Mouse (Mus musculus) thymus, postnatal 14 days (tissue): Measurements from ENCODE around the gene Nrg3.

Source experiments
- DNase-seq: peaks from one replicate; pipeline ENCODE4 v3.0.0; 2021

Gene Nrg3

DNA sequence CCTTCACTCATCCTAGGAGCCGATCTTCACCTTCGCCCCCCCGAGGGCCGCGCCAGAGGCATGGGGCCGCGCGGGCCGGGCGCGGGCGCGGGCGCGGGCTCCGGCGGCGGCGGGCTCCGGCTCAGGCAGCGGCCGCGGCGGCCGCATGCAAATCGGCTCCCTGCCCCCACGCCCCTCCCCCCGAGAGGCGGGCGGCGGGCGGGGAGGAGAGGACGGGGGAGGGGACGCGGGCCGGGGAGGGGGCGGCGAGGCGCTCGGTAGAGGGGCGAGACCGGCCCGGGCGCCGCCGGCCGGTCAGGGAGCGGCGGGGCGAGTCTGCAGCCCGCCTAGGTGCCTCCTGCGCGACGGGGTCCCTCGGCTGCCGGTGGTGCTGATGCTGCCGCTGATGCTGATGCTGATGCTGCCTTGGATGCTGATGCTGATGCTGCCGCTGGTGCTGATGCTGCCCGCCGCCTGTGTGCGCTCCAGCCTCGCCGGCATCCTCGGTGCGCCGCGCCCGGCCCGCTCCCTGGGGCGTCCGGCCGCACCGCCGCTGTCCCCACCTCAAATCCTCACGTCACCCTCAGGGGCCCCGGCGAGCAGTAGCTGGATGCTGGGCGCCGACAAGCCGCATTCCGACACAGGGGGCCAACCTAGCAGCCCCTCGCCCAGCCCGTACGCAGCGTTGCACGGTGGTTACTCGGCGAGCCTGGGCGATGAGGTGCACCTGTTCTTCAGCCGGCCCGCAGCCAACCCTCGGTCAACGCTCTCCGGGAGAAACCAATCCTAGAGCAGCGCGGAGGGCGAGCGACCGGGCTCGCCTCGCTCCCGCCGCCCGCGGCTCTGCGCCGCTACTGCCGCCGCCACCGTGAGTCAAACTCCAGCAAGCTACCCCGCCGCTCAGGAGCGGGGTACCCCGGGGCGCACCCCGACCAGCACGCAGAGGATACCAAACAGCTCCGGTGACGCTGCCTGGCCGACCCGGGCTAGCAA is at the start of gene Nrg3:
TSS of gene Nrg3 (minus strand) at position 299 of the 972 bp plus-strand sequence.
- no peak for DNase-seq

- DNase-seq, result no peak
Observed at GRCm38 (mm10) chr14:39508956-39509355, 36.1 kb upstream of the Nrg3 start.

DNA sequence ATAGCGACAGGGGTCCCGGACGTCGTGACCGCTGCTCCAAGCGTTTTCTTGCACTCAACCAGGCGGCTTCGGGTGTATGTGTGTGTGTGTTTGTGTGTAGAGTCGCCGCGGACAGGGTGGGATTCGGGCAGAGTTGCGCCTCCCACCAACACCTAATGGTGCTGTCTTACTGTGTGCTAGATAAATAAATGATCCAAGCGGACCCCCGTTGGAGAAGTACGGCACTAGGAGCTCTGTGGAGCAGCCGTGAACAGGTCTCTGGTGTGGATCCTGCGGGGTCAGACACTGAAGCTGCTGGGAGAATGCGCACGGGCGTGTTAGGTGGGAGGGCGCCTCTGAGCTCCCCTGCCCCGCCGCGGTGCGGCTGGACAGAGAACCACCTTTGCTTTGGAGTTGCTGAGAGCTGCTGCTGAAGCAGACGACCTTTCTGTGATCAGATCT is 903 bp upstream of the Nrg3 start:
- no peak for DNase-seq

DNA sequence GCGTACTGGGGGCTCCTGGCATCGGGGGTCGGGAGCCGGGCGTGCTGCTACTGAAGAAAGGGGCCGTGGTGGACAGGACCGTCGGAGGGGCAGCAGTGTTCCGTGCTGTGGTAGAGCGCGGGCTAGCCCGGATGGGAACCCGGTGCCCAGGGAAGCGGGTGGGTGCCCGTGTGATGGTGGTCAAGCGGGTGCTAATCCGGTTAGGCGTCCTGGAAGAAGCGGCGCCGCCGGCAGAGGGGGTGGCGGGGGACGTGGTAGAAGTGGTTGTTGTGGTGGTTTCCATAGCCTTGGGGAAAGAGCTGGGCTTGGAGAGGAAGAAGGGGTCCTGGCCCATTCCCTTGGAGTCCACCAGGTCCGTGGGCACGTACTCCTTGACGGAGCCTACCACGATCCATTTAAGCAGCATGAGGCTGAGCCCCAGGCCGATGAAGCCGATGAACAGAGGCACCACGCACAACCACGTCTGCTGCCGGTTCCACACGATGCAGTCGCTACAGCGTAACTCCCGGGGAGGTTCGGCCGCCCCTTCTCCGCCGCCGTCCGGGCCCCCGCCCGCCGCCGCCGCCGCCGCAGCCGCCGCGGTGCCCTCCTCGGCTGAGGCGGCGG is 639 bp downstream of the Nrg3 start:
- no peak for DNase-seq

- no peak for DNase-seq
Observed at GRCm38 (mm10) chr14:39471236-39471981, 1.5 kb downstream of the Nrg3 start.

DNA sequence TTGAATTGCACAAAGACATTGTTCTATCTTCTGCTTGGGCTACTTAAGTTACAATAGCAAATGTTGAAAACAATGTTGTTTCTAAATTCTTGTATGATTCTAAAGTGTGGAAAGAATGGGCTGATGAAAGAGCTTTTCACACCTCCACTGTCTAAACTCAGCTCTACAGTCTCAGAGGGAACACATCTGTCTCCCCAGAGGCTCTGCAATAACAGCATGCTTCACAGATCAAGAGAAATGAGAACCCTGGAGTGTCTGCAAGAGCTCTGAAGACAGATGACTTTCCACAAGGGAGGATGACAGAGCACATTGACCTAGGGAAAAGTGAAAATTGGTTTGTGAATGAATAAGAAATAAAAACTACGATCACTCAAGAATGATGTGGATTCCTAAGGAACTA is 27.4 kb downstream of the Nrg3 start:
- no peak for DNase-seq

DNA sequence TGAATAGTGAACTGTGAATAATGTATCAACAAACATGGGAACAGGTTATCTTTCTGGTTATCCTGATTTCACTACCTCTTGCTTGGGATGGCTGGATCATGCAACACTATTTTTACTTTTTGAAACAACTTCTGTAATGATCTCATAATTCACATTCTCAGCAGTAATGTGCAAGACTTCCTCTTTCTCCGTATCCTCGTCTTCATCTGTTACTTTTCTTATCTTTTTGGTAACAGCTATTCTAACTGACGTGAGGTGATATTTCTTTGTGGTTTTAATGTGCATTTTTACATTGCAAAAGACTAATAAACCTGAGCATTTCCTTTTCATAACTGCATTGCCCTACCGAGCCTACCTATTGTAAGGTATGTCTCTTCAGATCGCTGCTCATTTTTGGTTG is 44.4 kb downstream of the Nrg3 start:
- no peak for DNase-seq

DNA sequence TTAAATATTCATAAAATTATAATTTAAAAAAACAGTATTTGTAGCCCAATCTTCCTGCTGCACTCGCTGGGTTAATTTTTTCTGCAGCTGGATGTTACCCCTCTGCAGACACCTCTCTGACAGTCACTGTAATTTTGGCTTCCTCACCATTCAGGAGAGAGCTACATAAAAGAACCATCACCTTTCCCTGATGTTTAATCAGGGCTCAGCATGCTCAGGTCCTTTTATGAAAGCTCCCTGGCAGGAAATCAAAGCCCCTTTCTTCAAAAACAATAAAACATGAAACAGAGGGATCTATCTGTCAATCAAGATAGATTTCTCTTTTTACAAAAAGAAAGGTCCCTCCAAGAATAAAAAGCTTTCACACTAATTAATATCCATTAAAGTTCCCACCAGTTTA is 51.0 kb downstream of the Nrg3 start:
- no peak for DNase-seq

DNA sequence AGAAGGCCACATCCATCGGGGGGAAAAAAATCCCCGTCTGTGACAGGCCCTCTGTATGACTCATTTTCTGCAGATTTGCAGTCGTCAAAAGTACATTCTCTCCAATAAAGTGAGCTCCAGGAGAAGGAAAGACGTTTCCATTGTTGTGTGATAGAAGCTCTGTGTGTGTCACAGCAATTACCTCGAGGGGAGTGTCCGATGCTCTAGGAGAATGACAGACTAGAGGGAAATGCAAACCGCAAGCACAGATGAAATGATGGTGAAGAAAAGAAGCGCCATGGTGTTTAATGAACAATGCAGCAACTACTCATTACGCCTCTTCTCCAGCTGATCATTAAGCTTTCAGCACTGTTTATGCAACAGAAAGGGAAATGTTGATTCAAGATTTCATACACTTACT is 59.6 kb downstream of the Nrg3 start:
- DNase-seq, result no peak

- DNase-seq, result no peak
Observed at GRCm38 (mm10) chr14:39386845-39387244, 86.0 kb downstream of the Nrg3 start.

DNA sequence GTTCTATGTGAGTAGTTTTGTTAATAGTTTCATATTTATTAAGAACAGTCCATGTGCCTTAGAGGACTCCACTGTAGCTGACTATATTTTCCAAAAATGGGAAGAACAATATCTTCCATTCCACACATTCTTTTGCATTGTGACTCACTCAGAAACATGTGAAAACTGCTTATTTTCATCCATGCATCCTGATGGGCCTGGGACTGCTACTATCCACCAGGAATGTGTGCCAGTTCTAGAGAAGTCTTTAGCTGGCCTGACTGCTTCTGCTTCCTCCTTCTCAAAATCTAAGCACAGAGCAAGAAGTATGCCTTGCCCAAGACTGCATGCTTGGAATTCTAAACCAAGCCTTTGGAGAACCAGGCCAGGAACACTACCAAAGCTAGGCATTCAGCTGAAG is 91.6 kb downstream of the Nrg3 start:
- no peak for DNase-seq

DNA sequence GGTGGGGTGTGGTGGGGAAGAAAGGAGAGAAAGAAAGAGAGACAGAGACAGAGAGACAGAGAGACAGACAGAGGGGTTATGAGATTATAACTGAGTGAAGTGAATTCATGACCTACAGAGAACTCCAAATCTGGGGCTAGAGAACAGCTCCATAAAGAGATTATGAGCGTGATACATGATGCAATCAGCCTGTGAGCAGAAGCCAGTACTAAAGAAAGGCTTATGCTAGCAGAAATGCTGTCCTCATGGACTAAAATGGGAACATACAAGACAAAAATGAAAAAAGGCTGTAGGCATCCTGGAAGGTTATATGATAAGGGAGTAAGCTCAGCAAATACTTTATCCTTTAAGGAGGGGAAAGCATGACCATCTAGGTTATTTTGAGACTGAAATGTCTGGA is 99.7 kb downstream of the Nrg3 start:
- DNase-seq, result no peak

DNA sequence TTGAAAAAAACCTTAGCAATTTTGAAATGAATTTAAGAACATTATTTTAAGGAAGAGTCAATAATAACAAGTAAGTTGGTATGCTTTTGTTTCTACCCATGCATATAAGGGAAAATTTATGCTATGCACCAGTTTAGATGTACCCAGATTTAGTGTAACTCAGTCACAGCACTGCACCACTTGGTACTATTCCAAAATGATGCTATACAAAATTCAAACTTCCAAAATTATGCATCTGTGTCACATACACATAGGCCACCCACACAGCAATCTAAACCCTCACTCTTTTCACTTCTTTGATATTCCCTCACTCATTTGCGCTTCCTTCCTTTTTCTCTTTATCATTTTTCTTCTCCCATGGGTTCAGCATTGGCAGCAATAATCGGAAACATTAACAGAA is 116.6 kb downstream of the Nrg3 start:
- no peak for DNase-seq

- no peak for DNase-seq
Observed at GRCm38 (mm10) chr14:39351979-39352737, 120.7 kb downstream of the Nrg3 start.

- DNase-seq, result no peak
Observed at GRCm38 (mm10) chr14:39317424-39318110, 155.3 kb downstream of the Nrg3 start.

GRCm38 (mm10) chr14:39314111-39314510 is 158.8 kb downstream of the Nrg3 start:
- no peak for DNase-seq

DNA sequence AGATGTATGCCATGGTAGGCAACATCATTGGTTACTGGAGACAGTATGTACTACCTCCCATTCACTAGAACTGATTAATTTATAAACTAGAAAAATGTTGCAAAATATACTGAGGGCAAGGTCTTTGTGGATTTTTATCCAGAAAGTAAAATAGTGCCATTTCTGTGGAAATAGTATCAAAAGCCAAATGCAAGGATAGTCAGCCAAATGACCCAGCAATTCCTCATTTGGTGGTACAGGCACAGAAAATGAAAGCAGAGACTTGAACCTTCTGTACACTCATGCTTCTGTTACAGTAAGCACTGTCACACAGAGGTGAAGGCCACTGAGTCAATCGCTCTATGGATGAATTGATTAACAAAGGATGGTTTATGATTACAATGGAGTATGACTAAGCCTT is 207.8 kb downstream of the Nrg3 start:
- no peak for DNase-seq

DNA sequence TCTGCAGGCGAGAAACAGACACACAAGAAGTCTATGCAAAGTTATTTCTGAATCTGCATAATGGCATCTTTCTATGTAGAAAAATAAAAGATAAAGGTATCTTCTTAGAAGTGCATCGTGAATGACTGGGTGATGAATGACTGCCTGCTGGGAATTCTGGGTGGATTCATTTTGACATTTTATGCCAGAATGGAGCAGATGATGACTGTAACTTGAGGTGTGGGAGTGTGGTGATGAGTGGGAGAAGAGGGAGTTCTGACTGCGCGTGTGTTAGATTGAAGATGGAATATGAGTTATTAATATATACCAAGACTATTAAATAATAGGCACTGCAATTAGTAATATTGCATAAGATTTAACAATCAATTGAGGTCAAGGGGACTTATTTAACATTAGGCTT is 208.5 kb downstream of the Nrg3 start:
- DNase-seq, result no peak

DNA sequence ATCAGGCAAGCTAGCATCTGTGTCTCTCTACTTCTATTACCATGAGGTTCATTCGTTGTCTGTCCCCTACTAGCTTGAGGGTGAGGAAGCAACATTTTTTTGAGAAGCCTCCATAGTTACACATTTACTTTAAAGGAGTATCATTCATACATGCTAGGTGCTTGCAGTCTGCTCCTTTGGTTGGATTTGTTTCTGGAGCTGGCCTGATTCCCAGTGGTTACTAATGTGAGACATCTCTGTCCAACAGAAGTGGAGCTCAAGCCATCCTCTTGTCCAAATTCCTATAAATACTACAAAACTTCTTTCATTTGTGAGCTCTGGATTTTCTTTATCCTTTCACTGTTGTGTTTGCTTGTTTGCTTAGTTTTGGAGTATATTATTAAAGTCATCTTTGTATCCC is 211.9 kb downstream of the Nrg3 start:
- DNase-seq, result no peak

GRCm38 (mm10) chr14:39255391-39255790 is 217.5 kb downstream of the Nrg3 start:
- no peak for DNase-seq

- no peak for DNase-seq
Observed at GRCm38 (mm10) chr14:39240267-39240666, 232.6 kb downstream of the Nrg3 start.

DNA sequence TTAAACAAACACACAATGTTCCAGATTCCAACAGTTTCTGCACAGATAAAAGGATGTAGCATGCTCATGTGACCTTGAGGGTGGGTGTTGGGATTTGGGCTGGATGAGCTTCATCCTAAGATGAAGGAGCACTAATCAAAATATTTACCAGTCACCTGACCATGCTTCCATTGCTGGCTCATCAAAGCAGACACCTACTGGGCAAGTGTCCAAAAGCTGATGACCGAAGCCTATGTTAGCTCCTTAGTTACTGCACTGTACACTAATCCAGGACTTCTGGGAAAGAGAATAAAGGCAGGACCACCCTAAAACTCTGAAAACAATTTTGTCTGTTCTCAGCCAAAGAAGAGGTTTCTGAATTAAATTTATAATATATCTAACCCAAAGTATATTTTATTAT is 261.4 kb downstream of the Nrg3 start:
- DNase-seq, result no peak
